Mouse (Mus musculus) megakaryocyte, embryonic 14.5 days (primary cell): Measurements from ENCODE around the gene Gpr107. TPM values are rescaled to one million over a fixed set of nuclear protein-coding genes. Genes with fewer than 3 reads are reported as not detected.

Experiments
- H3K27me3 ChIP-seq: replicated peaks from 2 replicates; pipeline ENCODE3; 2012; ENCODE audit warnings: inconsistent platforms
- H3K36me3 ChIP-seq: replicated peaks from 2 replicates; pipeline ENCODE3; 2012; ENCODE audit warnings: low read length, inconsistent platforms, mixed read lengths
- H3K4me1 ChIP-seq: 2 replicates; pipeline ENCODE4 v1.6.1; 2012; ENCODE audit warnings: inconsistent platforms
- H3K4me3 ChIP-seq: replicated peaks from 2 replicates; pipeline ENCODE3; 2012; ENCODE audit warnings: moderate library complexity, mild to moderate bottlenecking, inconsistent platforms
- H3K9me3 ChIP-seq: 2 replicates; pipeline ENCODE4 v1.6.1; 2012; ENCODE audit warnings: inconsistent platforms
- FLI1 ChIP-seq: IDR thresholded peaks from 2 replicates; pipeline ENCODE4 v1.6.1; 2012; ENCODE audit warnings: low read length, inconsistent platforms, mixed read lengths
- GATA1 ChIP-seq: IDR thresholded peaks from 3 replicates; pipeline ENCODE4 v1.6.1; 2012; ENCODE audit warnings: mixed read lengths, low read length, inconsistent platforms, borderline replicate concordance
- polyA plus RNA-seq: library from polyadenylated mRNA; stranded (reverse); fragments of >175 nt; gene quantifications from 2 replicates; pipeline ENCODE4 v1.2.3, GENCODE M21; 2012; ENCODE audit warnings: low replicate concordance; ENCODE audit not compliant: insufficient read depth

Gene Gpr107
- polyA plus RNA-seq, 1 experiment, result 11.9 TPM

DNA sequence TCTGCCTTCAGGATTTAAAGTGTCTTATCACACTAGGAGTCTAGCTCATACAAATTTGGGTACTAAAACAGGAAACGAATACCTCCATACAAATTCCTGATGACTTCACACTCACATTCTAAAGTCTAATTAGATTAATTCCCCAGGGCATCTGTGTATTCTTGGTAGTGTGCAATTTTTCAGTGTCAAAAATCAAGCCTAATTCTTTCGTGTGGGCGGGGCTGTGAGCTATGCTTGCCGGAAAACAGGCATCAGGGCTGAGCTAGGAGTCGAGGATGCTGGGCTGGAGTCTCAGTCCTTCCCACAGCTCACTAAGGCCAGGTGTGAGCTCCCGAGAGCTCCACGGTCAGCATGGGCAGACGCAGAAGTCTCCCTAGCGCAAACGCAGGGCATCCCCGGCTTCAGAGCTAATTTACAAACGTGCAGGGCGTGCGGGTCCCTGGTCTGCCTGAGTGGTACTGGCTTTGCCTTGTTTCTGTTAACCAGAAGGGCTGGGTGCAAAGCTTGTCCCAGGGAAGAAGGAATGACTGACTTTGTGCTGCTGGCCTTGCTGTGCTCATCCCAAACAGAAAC is 15.0 kb upstream of the Gpr107 start:
- Histone ChIP-seq H3K27me3 (no peaks in the 10 kb centered on the region), H3K4me1 (peaks cover 90% of the 10 kb centered on the region), H3K9me3 (no peaks in the 10 kb centered on the region), H3K36me3 (peaks cover 50% of the 10 kb centered on the region), H3K4me3 (peak overlapping the region; percentile 33)
- TF ChIP-seq GATA1 (no peak), FLI1 (no peak)

DNA sequence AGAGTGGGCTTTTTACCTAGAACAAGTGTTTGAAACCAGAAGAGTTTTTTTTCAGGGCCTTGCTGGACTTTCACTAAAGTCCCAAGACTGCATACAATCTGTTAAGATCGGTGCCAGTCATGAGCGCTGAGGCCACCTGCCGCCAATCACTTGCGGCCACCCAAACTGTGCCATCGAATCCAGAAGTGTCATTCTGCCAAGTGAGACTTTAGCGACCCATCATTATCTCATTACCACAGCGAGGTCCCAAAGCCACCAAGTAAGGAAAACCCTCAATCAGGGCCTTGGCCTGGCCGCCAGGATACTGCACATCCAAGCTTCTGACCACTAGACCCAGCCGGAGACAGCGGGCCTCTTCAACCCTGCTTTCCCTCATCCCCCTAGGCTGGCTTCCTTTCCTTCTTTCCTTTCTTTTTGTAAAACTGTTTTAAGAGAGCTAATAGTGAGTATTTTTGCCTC is 12.9 kb upstream of the Gpr107 start:
- H3K36me3 ChIP-seq, result peaks cover 39% of the 10 kb centered on the region
- H3K4me1 ChIP-seq, result peaks cover 90% of the 10 kb centered on the region
- H3K4me3 ChIP-seq, result peak overlapping the region; percentile 81
- no peak for TF ChIP-seq GATA1
- TF ChIP-seq FLI1, result no peak
- no peaks in the 10 kb centered on the region for H3K9me3 ChIP-seq
- H3K27me3 ChIP-seq, result no peaks in the 10 kb centered on the region

DNA sequence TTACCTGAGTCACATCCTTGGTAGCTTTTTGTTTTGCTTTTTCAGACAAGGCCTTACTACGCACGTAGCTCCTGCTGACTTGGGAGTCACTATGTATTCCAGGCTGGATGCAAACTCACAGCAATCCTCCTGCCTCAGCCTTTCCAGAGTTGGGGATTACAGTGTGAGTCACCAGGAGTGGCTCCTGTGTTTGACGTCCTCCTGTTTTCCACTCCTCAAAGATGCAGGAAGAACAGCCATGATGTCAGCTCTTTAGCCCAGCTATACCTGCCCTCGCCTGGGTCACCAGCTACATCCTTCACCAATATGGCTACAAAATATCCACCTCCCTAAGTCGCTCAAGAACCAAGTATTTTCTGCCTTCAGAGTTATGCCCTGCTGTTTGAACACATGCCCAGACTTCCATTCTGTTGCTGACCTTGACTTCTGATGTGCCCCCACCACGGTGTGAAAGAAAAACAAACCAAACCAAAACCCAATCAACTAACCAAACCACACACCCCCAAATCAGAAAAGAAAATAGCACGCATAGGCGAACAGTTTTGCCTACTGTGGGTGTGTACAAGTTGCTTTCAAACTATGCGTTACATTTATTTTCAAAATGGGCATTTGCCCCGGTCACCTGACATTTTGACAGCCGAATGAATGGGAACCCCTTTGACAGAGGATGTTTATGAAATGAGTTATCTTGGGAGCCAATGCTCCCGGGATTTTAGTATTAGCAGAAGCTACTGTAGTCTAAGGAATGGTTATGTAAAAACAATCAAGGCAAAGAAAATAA is 11.9 kb upstream of the Gpr107 start:
- H3K27me3 ChIP-seq, result no peaks in the 10 kb centered on the region
- H3K4me3 ChIP-seq, result peak overlapping the region; percentile 98
- H3K36me3 ChIP-seq, result peaks cover 31% of the 10 kb centered on the region
- peaks cover 90% of the 10 kb centered on the region for H3K4me1 ChIP-seq
- no peaks in the 10 kb centered on the region for H3K9me3 ChIP-seq
- TF ChIP-seq GATA1 (no peak), FLI1 (no peak)

- Histone ChIP-seq H3K36me3 (peaks cover 29% of the 10 kb centered on the region), H3K4me3 (peak overlapping the region; percentile 98), H3K9me3 (no peaks in the 10 kb centered on the region), H3K4me1 (peaks cover 88% of the 10 kb centered on the region), H3K27me3 (no peaks in the 10 kb centered on the region)
- TF ChIP-seq FLI1, result no peak
Observed at GRCm38 (mm10) chr2:31140772-31141073, 11.4 kb upstream of the Gpr107 start.

DNA sequence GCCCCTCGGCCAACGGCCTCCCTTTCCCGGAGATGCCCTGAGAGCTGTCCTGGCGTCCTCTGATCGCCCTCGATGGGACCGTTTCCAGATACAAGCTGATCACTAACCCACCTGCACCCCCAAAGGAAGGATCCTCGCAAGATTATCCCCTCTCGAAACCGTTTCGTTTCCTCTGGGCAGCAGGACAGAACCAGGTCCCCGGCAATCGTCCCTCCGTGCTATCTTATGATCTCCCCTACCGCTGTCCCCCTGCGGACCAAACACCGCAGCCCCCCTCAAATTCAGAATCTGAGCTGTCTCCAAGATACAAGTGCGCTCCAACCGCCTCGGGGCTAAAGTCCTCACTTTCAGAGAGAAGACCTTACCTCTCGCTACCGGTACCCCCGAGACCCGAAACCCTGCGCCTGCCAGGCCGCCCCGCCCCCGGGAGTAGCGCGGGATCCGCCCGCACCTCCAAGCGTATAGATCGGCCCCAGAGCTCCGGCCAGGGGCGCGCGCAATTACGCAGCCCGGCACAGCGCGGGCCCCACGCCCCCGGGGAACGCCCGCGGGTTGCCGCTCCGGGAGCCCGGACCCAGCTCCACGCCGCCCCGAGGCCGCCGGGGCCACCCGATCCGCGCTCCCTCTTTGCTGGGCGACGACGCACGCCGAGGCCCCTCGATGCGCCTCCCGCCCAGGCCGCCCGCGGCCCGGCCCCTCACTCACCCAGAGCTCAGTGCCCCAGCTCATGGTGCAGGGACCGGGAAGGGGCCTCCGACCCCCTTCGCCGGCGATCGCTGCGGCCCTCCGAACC is 10.8 kb upstream of the Gpr107 start:
- Histone ChIP-seq H3K9me3 (no peaks in the 10 kb centered on the region), H3K4me3 (peak overlapping the region; percentile 98), H3K27me3 (no peaks in the 10 kb centered on the region), H3K36me3 (peaks cover 28% of the 10 kb centered on the region), H3K4me1 (peaks cover 87% of the 10 kb centered on the region)
- TF ChIP-seq FLI1, result no peak
- TF ChIP-seq GATA1, result no peak

DNA sequence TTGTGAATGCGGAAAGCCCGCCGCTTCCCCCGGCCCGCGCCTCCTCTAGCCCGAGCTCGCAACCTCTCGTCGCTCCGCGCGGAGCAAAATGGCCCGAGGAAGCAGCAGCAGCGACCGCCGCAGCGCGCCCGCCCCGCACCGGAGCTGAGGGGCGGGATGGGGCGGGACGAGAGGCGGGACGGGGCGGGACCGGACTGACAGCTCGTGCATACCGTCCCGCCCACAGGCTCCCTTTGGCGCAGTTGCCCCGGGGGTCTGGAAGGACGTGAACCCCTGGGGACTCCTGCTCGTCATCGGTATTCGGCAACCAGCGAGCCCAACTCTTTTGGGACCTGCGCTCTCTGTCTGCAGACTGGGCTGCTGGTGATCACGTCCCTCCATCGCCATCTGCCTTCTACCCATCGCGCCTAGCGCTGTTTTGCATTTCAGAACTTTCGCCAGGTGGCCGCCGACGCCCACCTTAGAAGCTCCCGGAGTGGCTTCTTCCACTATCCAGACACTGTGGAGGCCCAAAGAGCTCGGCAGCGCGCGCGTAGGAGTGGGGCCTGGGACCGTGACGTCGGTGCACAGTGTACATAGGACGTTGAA is 10.2 kb upstream of the Gpr107 start, which contains the start of gene Fnbp1:
Gene Fnbp1 (minus strand): TSS at position 142 of the 588 bp plus-strand sequence.
- no peak for TF ChIP-seq FLI1
- TF ChIP-seq GATA1, result no peak
- H3K4me1 ChIP-seq, result peaks cover 87% of the 10 kb centered on the region
- no peaks in the 10 kb centered on the region for H3K27me3 ChIP-seq
- no peaks in the 10 kb centered on the region for H3K9me3 ChIP-seq
- peak within 1 kb of the TSS; percentile 98 for H3K4me3 ChIP-seq
- H3K36me3 ChIP-seq, result peaks cover 30% of the 10 kb centered on the region

DNA sequence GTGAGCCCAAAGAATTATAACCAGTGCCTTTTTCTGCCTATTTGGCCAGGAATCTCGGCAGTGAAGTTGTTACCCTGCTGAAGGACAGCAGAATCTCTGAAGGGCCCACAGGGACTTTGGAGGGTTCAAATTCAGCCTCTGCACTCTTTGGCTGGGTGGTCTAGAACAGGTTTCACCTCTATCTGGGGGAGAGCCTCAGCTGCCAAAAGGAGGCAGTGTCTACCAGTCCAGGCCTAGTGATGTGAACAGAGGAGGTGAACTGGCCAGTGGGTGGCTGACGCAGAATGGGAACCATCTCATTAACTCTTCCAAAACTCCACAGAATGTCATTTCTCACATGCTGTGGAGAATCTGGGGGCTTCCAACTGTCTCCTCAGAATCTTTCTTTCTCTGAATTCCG is 9.6 kb upstream of the Gpr107 start:
- Histone ChIP-seq H3K9me3 (no peaks in the 10 kb centered on the region), H3K4me1 (peaks cover 86% of the 10 kb centered on the region), H3K36me3 (peaks cover 29% of the 10 kb centered on the region), H3K4me3 (peak overlapping the region; percentile 98), H3K27me3 (no peaks in the 10 kb centered on the region)
- no peak for TF ChIP-seq GATA1
- no peak for TF ChIP-seq FLI1

GRCm38 (mm10) chr2:31143326-31143725 is 8.8 kb upstream of the Gpr107 start:
- TF ChIP-seq GATA1 (no peak), FLI1 (no peak)
- Histone ChIP-seq H3K4me3 (peak overlapping the region; percentile 98), H3K4me1 (peaks cover 86% of the 10 kb centered on the region), H3K27me3 (no peaks in the 10 kb centered on the region), H3K9me3 (no peaks in the 10 kb centered on the region), H3K36me3 (peaks cover 32% of the 10 kb centered on the region)

DNA sequence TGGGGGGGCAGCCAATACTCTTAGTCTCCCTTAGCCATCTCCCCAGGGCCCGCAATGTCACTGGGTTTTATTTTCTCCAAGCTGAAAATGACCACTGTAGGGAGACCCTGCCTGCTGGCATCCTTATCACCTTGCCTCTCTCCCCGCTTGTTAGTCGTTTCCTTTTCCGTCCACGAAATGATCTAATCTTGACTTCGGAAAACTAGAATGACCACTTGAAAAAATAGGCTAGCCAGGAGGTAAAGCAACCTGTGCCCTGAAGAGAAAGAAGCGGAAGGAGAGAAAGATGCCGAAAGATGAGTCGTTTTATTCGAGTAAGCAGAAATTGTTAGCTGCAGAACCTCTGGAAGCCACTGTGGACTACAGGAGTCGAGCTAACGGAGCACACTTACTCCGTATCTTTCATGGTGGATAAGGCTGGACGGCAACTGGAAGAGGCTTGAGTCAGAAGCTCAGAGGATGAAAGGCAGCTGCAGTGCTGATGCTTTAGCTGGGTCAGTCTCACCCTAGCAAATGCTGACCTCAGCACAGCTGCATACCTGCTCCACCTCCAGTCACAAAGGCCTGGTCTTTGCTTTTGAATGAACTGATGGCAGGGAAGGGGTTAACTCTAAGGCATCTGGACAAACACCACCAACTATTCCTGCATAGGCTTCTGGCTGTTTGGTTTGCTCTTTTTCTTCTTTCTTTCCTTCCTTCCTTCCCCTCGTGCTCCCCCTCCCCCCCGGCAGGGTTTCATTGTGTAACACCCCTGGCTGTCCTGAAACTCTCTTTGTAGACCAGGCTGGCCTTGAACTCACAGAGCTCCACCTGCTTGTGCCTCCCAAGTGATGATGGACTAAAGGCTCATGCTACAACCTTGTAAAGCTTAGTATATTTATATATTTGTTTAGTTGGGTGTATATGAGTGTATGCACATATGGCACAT is 8.1 kb upstream of the Gpr107 start:
- H3K4me3 ChIP-seq, result peak overlapping the region; percentile 98

More for the DNA sequence above, 8.1 kb upstream of the Gpr107 start:
- Histone ChIP-seq H3K9me3 (no peaks in the 10 kb centered on the region), H3K27me3 (no peaks in the 10 kb centered on the region), H3K4me1 (peaks cover 79% of the 10 kb centered on the region), H3K36me3 (peaks cover 35% of the 10 kb centered on the region)
- TF ChIP-seq GATA1, result no peak
- no peak for TF ChIP-seq FLI1
